Mouse (Mus musculus) erythroblast, embryonic 14.5 days (primary cell): Measurements from ENCODE around the gene Ggct. TPM values are rescaled to one million over a fixed set of nuclear protein-coding genes. Genes with fewer than 3 reads are reported as not detected.

Experiments
- H3K27me3 ChIP-seq: 2 replicates; pipeline ENCODE4 v1.6.1; 2012; ENCODE audit warnings: inconsistent platforms; ENCODE audit not compliant: control insufficient read depth
- H3K36me3 ChIP-seq: 2 replicates; pipeline ENCODE4 v1.6.1; 2012; ENCODE audit warnings: mild to moderate bottlenecking, inconsistent platforms; ENCODE audit not compliant: control insufficient read depth
- H3K4me1 ChIP-seq: 2 replicates; pipeline ENCODE4 v1.6.1; 2012; ENCODE audit warnings: inconsistent platforms; ENCODE audit not compliant: control insufficient read depth
- H3K4me3 ChIP-seq: replicated peaks from 2 replicates; pipeline ENCODE3; 2012; ENCODE audit warnings: moderate library complexity, mild to moderate bottlenecking, inconsistent platforms
- H3K9me3 ChIP-seq: 2 replicates; pipeline ENCODE4 v1.6.1; 2012; ENCODE audit warnings: low read length, inconsistent platforms, mixed read lengths; ENCODE audit not compliant: control insufficient read depth
- GATA1 ChIP-seq: IDR thresholded peaks from 2 replicates; pipeline ENCODE4 v1.6.1; 2012; ENCODE audit warnings: low read length, inconsistent platforms, mixed read lengths
- TAL1 ChIP-seq: IDR thresholded peaks from 3 replicates; pipeline ENCODE4 v1.6.1; 2012; ENCODE audit warnings: low read length, inconsistent platforms, mixed read lengths
- polyA plus RNA-seq: library from polyadenylated mRNA; stranded (reverse); fragments of >175 nt; gene quantifications from 2 replicates; pipeline ENCODE4 v1.2.3, GENCODE M21; 2012

Gene Ggct
- polyA plus RNA-seq, 1 experiment, result 0.19 TPM

DNA sequence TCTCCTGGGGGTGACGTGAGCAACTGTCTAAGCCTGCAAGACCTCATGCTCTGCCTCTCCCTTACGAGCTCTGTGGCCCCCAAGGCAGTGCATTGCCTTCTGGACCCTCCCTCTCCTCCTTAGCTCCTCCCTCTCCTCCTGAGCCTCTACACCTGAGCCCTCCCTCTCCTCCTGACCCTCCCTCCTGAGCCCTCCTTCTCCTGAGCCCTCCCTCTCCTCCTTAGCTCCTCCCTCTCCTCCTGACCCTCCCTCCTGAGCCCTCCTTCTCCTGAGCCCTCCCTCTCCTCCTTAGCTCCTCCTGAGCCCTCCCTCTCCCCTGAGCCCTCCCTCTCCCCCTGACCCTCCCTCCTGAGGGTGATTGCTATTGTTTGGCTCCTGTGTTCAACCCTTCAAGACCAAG, 25.7 kb upstream of the Ggct start:
- H3K4me3 ChIP-seq, result no peak overlapping the region
- TF ChIP-seq TAL1 (no peak), GATA1 (no peak)

DNA sequence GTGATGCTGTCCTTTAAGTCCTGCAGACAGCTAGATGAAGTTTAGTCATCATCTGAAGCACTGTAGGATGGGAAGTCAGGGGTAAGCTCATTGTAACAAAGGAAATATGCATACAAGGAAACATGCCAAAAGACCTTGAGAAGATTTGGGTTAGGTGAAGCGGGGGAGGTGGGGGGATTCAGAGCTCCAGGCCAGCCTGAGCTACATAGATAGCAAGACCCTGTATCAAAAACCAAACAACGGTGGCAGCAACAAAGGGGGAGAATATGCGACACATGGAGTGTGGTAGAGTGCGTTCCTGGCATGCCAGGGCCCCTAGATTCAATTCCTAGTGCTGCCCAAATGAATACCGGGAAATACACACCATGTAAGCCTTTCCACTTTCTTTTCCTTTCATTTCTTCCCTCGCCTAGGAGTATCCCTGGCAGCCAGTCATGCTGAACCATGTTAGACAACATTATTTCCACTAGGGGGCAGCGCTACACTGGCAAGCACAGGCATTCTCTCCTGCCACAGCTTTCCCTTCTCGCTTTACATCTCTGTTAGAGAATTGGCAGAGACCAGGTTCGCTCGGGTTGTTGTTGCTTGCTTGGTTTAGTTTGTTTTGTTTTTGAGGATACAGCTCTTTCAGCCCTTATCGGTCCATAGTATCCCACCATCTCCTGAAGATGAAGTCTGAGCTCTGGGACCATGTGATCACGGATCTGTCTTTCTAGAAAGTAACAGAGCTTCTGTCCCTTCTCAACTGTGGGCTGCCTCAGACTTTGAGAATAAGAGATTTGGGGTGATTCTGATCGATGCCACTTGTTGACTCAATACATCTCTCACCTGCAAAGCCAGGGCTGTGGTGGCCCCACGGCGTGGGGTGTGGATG, 24.2 kb upstream of the Ggct start:
- Histone ChIP-seq H3K36me3 (no peaks in the 10 kb centered on the region), H3K9me3 (no peaks in the 10 kb centered on the region), H3K4me1 (peaks cover 3% of the 10 kb centered on the region), H3K4me3 (no peak overlapping the region), H3K27me3 (peaks cover 4% of the 10 kb centered on the region)
- TF ChIP-seq TAL1, result no peak
- TF ChIP-seq GATA1, result no peak

More for the DNA sequence above, 25.7 kb upstream of the Ggct start:
- peaks cover 3% of the 10 kb centered on the region for H3K4me1 ChIP-seq
- peaks cover 4% of the 10 kb centered on the region for H3K27me3 ChIP-seq
- no peaks in the 10 kb centered on the region for H3K9me3 ChIP-seq
- no peaks in the 10 kb centered on the region for H3K36me3 ChIP-seq

- H3K9me3 ChIP-seq, result no peaks in the 10 kb centered on the region
- no peak overlapping the region for H3K4me3 ChIP-seq
- TF ChIP-seq TAL1 (no peak), GATA1 (no peak)
- no peaks in the 10 kb centered on the region for H3K36me3 ChIP-seq
- peaks cover 4% of the 10 kb centered on the region for H3K27me3 ChIP-seq
- H3K4me1 ChIP-seq, result no peaks in the 10 kb centered on the region; the same call in 1 of the 2 replicates
These were observed 23.5 kb upstream of the Ggct start for GRCm38 (mm10) chr6:55016236-55016635.

DNA sequence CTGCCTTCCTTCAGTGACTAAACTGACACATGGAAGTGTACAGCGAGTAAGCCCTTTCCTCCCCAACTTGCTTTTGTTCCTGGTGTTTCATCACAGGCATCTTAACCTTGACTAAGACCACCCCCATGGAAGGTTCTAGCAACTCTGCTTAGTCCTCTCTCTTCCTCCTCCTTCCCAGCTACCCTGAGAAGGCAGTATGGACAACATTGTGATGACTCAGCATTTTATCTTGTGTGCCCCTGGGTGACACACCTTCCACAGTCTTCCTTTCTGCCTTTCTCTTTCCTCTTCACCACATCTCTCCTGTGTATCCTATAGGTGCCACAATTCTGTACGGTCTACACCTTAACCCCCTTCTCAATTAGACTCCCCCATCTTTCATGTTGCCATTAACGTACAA, 21.4 kb upstream of the Ggct start:
- Histone ChIP-seq H3K9me3 (no peaks in the 10 kb centered on the region), H3K4me3 (no peak overlapping the region), H3K27me3 (peaks cover 7% of the 10 kb centered on the region), H3K4me1 (no peaks in the 10 kb centered on the region; the same call in 1 of the 2 replicates), H3K36me3 (no peaks in the 10 kb centered on the region)
- TF ChIP-seq GATA1 (no peak), TAL1 (no peak)

- TF ChIP-seq TAL1 (no peak), GATA1 (no peak)
- peaks cover 10% of the 10 kb centered on the region for H3K27me3 ChIP-seq
- no peaks in the 10 kb centered on the region for H3K9me3 ChIP-seq
- H3K4me1 ChIP-seq, result no peaks in the 10 kb centered on the region; the same call in 1 of the 2 replicates
- H3K4me3 ChIP-seq, result no peak overlapping the region
- H3K36me3 ChIP-seq, result no peaks in the 10 kb centered on the region
These were observed 19.8 kb upstream of the Ggct start for GRCm38 (mm10) chr6:55012516-55012915.

- Histone ChIP-seq H3K36me3 (no peaks in the 10 kb centered on the region), H3K9me3 (no peaks in the 10 kb centered on the region), H3K4me3 (no peak overlapping the region), H3K4me1 (no peaks in the 10 kb centered on the region), H3K27me3 (peaks cover 10% of the 10 kb centered on the region)
- TF ChIP-seq GATA1 (peak; percentile 65), TAL1 (no peak)
These were observed 17.8 kb upstream of the Ggct start for GRCm38 (mm10) chr6:55010330-55011091.

GRCm38 (mm10) chr6:55009391-55010230, 16.9 kb upstream of the Ggct start:
- peaks cover 10% of the 10 kb centered on the region for H3K27me3 ChIP-seq
- no peak for TF ChIP-seq GATA1
- no peak for TF ChIP-seq TAL1
- no peaks in the 10 kb centered on the region for H3K36me3 ChIP-seq
- no peaks in the 10 kb centered on the region for H3K4me1 ChIP-seq
- no peak overlapping the region for H3K4me3 ChIP-seq
- H3K9me3 ChIP-seq, result no peaks in the 10 kb centered on the region

DNA sequence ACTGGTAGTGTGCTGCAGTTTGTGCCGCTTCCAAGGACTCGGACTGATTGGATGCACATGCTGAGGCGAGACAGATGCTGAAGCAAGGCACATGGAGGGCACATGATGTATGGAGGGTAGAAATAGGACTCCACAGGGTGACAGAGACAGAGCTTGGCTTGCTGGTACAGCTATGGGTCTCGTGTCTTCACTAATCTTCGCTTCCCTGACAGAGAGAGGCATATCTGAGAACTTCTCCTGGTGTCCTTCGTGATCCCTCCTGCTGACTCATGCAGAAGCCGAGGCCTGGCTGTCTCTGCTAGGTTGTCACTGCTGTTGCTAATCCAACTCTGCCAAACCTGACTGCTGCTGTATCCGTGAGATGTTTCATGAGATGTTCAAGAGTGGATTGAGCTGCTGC, 15.7 kb upstream of the Ggct start:
- H3K27me3 ChIP-seq, result peaks cover 10% of the 10 kb centered on the region
- no peaks in the 10 kb centered on the region for H3K4me1 ChIP-seq
- no peak for TF ChIP-seq GATA1
- TF ChIP-seq TAL1, result no peak
- H3K4me3 ChIP-seq, result no peak overlapping the region
- no peaks in the 10 kb centered on the region for H3K36me3 ChIP-seq
- H3K9me3 ChIP-seq, result no peaks in the 10 kb centered on the region

DNA sequence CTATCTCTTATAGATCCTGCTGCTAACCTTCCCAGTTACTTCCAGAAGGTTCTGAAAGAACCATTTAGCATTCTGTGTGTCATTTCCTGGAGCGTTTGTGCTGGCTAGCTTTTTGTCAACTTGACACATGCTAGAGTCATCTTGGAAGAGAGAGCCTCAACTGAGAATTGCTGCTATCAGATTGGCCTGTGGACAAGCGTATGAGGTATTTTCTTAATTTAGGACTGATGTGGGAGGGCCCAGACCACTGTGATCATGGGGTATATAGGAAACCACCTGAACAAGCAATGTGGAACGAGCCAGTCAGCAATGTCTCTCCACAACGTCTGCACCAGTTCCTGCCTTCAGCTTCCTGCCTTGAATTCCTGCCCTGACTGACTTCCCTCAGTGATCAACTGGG, 10.8 kb upstream of the Ggct start:
- TF ChIP-seq GATA1 (no peak), TAL1 (no peak)
- Histone ChIP-seq H3K27me3 (peaks cover 8% of the 10 kb centered on the region; the same call in 1 of the 2 replicates), H3K9me3 (no peaks in the 10 kb centered on the region), H3K36me3 (no peaks in the 10 kb centered on the region), H3K4me3 (no peak overlapping the region), H3K4me1 (no peaks in the 10 kb centered on the region)
